Mouse (Mus musculus) liver, embryonic 15.5 days (tissue): ENCODE measurements around the gene Enkur. TPM values are rescaled to one million over a fixed set of nuclear protein-coding genes. Genes with fewer than 3 reads are reported as not detected.
"Not testable (repeated sequence)": the region's sequence is repeated elsewhere in the genome, so short reads cannot be mapped to it uniquely, and the experiment has no call there.

Source experiments
- ATAC-seq: fragments of 200-750 bp; cut with Nextera tagmentation; 2 replicates; pipeline ENCODE4 v1.8.0; 2017; ENCODE audit warnings: moderate number of reproducible peaks, mild to moderate bottlenecking, moderate library complexity; ENCODE audit not compliant: insufficient read depth
- H3K27ac ChIP-seq: fragments of 300-500 bp; sonication (generic); replicated peaks from 2 replicates; pipeline ENCODE4 v1.5.1; 2015; ENCODE audit warnings: mild to moderate bottlenecking, inconsistent platforms
- H3K27me3 ChIP-seq: fragments of 300-500 bp; sonication (generic); 2 replicates; pipeline ENCODE4 v1.6.1; 2015; ENCODE audit warnings: mild to moderate bottlenecking, inconsistent platforms
- H3K36me3 ChIP-seq: fragments of 300-500 bp; sonication (generic); replicated peaks from 2 replicates; pipeline ENCODE4 v1.6.1; 2015; ENCODE audit warnings: moderate library complexity, mild to moderate bottlenecking, inconsistent platforms
- H3K4me1 ChIP-seq: fragments of 300-500 bp; sonication (generic); replicated peaks from 2 replicates; pipeline ENCODE4 v1.6.1; 2015; ENCODE audit warnings: inconsistent platforms
- H3K4me2 ChIP-seq: fragments of 300-500 bp; sonication (generic); 2 replicates; pipeline ENCODE4 v1.6.1; 2015; ENCODE audit warnings: moderate library complexity, mild to moderate bottlenecking, inconsistent platforms
- H3K4me3 ChIP-seq: fragments of 300-500 bp; sonication (generic); replicated peaks from 2 replicates; pipeline ENCODE4 v1.5.1; 2015; ENCODE audit warnings: mild to moderate bottlenecking, inconsistent platforms
- H3K9ac ChIP-seq: fragments of 300-500 bp; sonication (generic); 2 replicates; pipeline ENCODE4 v1.6.1; 2015; ENCODE audit warnings: moderate library complexity, mild to moderate bottlenecking, inconsistent platforms
- H3K9me3 ChIP-seq: fragments of 300-500 bp; sonication (generic); replicated peaks from 2 replicates; pipeline ENCODE4 v1.6.1; 2016; ENCODE audit warnings: inconsistent platforms
- WGBS: fragments of 180-500 bp; shearing (Covaris S2); methylation state at CpG from one replicate; pipeline ENCODE4 v1.1.7; 2015; ENCODE audit warnings: mixed read lengths; ENCODE audit not compliant: insufficient replicate concordance; 5-methylcytosine and 5-hydroxymethylcytosine counted together
- polyA plus RNA-seq: library from polyadenylated mRNA; unstranded; fragments of >200 nt; fragmentation: Nextera tagmentation; extraction: Ambion mirVana; gene quantifications from 2 replicates; pipeline ENCODE4 v1.2.1, GENCODE M21; 2015

The Enkur gene
- polyA plus RNA-seq, result not detected in 2 replicates

DNA sequence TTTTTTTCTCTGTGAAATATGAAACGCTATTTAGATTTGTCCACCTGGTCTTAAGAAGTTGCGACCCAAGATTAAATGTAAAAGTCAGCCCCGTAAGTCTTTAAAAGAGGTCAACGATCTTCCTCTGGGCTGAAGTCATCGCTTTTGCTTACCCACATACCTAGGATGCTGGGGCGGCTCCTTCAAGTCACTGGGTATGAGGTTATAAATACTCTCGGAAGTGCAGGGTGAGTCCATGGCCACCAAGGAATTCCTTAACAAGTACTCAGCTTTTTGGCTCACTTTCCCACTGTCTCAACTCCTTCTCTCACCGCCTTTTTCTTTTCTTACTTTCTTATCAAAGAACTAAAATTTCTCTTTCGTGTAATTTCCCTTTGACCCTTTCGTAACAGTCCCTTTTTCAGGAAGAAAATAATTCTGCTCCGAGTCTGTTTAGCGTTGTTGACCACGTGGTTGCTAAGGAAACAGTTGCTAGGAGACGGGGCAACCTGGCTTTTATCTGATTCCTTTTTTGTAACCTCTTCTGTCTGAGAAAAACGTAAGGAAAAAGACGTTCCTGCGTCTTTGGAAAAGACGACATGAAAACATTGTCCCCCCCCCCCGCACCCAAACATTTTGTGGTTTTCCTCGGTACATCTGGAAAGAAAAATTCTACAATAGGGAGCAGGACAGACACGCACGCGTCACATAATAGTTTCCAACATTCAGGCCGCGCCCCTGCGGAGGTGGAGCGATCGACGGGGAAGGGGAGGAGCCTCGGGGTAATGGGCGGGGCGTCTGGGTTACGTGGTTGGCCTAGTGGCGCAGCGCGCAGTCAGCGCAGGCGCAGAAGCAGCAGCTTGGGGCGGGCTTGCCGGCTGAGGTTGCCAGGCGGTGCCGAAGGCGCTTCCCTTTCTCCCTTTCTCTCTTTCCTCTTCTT lies at the start of gene Enkur, which contains the start of gene Thnsl1:
TSS of gene Enkur (minus strand) at position 454 of the 919 bp plus-strand sequence.
TSS of gene Thnsl1 (plus strand) at position 813 of the 919 bp plus-strand sequence.
- ATAC-seq, result peak; percentile 96
- Histone ChIP-seq H3K36me3 (no peaks in the 10 kb centered on the region), H3K4me1 (peaks cover 14% of the 10 kb centered on the region), H3K27me3 (no peaks in the 10 kb centered on the region), H3K27ac (0 out of 2 replicates have a peak within 1 kb of the TSS, but pooled peaks have one; percentile 45), H3K9ac (peak within 1 kb of the TSS; percentile 61), H3K4me2 (peak within 1 kb of the TSS; percentile 89), H3K4me3 (peak within 1 kb of the TSS; percentile 70), H3K9me3 (no peaks in the 10 kb centered on the region)
- WGBS, result 3% methylated on average over 43 of the region's 43 CpGs

DNA sequence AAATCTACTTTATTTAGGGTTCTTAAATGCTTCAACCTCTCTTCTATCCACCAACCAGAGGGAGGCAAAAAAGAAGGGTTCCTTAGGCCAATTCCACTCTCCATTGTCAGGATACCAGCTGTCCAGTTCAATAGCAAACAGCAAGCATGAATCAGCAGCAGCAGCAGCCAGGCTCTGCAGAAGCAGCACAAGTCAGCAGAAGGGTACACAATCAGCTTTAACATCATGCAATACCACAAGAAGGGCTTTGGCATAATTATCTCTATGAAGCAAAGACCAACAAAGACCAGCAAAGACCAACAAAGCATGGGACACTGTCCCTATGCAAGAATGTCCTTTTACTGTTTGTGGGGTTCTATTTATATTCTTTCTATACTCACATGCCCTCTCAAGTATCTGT lies 49.1 kb upstream of the Enkur start:
- Histone ChIP-seq H3K9ac (no peak overlapping the region), H3K27ac (no peak overlapping the region), H3K4me3 (no peak overlapping the region), H3K4me1 (no peaks in the 10 kb centered on the region), H3K27me3 (no peaks in the 10 kb centered on the region), H3K9me3 (no peaks in the 10 kb centered on the region), H3K4me2 (no peak overlapping the region), H3K36me3 (no peaks in the 10 kb centered on the region)
- no peak for ATAC-seq

DNA sequence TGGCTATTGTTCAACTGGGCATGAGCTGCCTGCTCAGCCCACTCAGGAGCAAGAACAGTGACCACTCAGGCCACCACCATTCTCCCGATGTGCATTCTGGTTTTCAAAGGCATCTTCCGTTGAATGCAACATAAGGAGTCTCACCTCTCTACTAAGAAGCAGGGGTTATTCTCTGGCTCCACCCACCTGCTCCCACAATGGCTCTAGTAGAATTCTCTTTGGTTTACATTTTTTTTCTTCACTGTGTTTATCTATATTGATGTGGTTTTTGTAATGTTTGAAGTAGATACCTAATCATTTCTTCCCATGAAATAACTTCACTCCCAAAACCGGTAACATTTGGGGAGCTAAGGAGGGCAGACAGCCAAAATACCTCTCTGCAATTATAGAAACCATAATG lies 48.5 kb upstream of the Enkur start:
- Histone ChIP-seq H3K27me3 (no peaks in the 10 kb centered on the region), H3K27ac (no peak overlapping the region), H3K4me1 (no peaks in the 10 kb centered on the region), H3K9me3 (no peaks in the 10 kb centered on the region), H3K4me3 (no peak overlapping the region), H3K9ac (no peak overlapping the region), H3K36me3 (no peaks in the 10 kb centered on the region), H3K4me2 (no peak overlapping the region)
- WGBS, result 55% methylated on average over 3 of the region's 3 CpGs
- no peak for ATAC-seq

DNA sequence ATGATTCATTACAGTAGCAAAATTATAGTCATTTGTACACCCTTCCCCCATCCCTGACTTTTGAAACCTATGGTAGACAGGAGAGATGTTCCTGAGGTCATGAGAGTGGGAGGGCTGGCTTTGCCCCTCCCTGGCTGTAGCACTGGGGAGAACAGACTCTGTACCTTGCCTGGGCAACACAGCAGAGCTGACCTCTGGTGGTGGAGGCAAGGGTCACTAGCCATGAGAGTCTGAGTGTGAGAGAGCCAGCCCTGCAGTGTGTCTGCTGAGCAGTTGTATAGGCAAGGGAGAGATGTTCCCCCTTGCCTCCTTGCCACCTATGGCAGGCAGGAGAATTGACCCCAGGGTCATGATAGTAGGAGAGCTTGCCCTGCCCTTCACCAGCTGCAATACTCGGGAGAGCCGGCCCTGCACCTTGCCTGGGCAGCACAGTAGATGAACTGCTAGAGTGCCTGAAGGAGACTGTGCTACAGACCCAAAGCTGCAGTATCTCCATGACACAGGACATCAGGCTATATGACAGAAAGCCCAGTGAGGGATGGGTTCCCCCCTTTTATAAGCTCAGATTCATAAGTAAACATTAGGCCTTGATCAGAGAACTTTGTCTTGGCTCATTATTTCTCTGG lies 40.4 kb upstream of the Enkur start:
- 43% methylated on average over 2 of the region's 2 CpGs for WGBS
- no peak overlapping the region for H3K4me2 ChIP-seq
- H3K9me3 ChIP-seq, result no peaks in the 10 kb centered on the region
- H3K27me3 ChIP-seq, result no peaks in the 10 kb centered on the region
- H3K9ac ChIP-seq, result no peak overlapping the region
- H3K4me1 ChIP-seq, result no peaks in the 10 kb centered on the region
- ATAC-seq, result peak; percentile 93
- H3K27ac ChIP-seq, result no peak overlapping the region
- H3K4me3 ChIP-seq, result no peak overlapping the region
- no peaks in the 10 kb centered on the region for H3K36me3 ChIP-seq

DNA sequence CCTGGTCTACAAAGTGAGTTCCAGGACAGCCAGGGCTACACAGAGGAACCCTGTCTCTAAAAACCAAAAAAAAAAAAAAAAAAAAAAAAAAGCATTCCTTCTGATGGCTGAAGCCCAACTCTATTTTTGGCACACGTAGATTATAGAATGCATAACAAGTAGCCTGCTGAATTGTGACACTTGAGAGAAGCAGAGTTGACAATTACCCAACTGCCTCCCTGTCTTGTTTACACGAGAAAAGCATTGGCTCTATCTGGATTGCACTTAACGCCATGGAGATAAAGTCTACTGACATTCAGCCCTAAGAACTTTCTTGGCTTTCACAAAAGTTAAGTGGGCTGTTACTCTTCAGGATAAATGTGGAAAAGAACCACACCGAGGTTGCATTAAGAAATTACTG lies 39.8 kb upstream of the Enkur start:
- Histone ChIP-seq H3K9ac (no peak overlapping the region), H3K9me3 (no peaks in the 10 kb centered on the region), H3K4me2 (no peak overlapping the region), H3K36me3 (no peaks in the 10 kb centered on the region), H3K27me3 (no peaks in the 10 kb centered on the region), H3K27ac (no peak overlapping the region), H3K4me1 (no peaks in the 10 kb centered on the region), H3K4me3 (no peak overlapping the region)
- no peak for ATAC-seq
- WGBS, result 50% methylated on average over 4 of the region's 4 CpGs

DNA sequence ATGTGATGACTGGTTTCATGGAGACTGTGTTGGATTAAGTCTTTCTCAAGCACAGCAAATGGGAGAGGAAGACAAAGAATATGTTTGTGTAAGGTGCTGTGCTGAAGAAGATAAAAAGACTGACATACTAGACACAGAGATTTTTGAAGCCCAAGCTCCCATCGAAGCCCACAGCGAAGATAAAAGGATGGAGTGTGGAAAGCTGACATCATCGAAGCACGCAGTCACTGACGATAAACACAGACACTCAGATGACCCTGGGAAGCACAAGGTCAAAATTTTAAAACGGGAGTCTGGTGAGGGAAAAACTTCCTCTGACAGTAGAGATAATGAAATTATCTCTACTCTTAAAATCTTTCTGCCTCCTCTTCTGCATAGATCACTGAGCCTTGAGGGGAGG lies 38.9 kb upstream of the Enkur start:
- H3K4me3 ChIP-seq, H3K36me3 ChIP-seq, H3K9me3 ChIP-seq, H3K4me1 ChIP-seq, H3K9ac ChIP-seq, H3K27ac ChIP-seq, ATAC-seq, H3K4me2 ChIP-seq, H3K27me3 ChIP-seq: not testable (repeated sequence)
- 50% methylated on average over 4 of the region's 6 CpGs for WGBS

DNA sequence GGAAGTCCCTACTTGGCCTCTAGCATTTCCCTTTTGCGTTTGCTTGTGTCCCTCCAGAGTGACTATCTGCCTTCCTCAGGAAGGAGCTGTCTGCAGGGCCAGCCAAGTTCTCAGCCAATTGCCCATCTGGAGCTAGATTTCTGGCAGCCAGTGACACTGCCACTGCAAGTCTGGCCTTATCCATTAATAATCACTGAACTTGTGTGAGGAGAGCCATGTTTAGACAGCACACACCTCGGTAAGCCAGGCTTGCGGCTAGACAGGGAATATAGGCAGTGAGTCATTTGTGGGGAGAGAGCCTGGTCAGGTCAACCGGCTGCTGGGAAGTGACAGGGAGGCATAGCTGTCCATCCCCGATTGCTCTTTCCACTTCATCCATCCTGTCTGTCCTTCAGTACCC lies 31.7 kb upstream of the Enkur start:
- Histone ChIP-seq H3K9ac (no peak overlapping the region), H3K27ac (no peak overlapping the region), H3K36me3 (no peaks in the 10 kb centered on the region), H3K27me3 (no peaks in the 10 kb centered on the region), H3K4me2 (no peak overlapping the region), H3K4me1 (peaks cover 21% of the 10 kb centered on the region), H3K4me3 (no peak overlapping the region), H3K9me3 (no peaks in the 10 kb centered on the region)
- ATAC-seq, result no peak
- 25% methylated on average over 5 of the region's 5 CpGs for WGBS

DNA sequence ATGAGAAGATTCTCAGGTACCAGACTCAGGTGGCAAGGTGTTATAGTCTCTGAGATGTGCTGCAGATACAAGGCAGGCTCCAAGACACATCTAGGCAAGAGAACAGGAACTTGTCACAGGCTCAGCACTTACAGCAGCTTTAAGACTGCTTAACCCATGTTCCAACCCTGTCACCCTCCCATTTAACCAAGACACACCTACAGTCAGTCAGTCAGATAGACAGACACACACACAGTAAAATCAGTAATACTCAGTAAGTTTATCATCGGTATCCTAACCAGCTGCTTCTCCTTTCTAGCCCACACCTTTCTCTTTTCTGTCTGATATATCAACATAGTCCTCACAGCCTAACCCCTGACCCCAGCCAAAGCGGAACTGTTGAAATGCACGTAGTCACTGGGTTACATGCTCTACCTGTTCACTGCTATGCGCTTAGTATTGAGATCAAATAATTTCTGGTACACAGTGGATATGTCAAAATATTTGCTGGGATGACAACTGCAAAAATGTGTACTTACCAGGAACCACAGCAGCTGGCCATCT lies 30.8 kb upstream of the Enkur start:
- H3K36me3 ChIP-seq, result no peaks in the 10 kb centered on the region
- H3K9me3 ChIP-seq, result no peaks in the 10 kb centered on the region
- no peaks in the 10 kb centered on the region for H3K27me3 ChIP-seq
- WGBS, result 50% methylated on average over 4 of the region's 4 CpGs
- H3K4me3 ChIP-seq, result no peak overlapping the region
- no peak overlapping the region for H3K4me2 ChIP-seq
- H3K4me1 ChIP-seq, result peaks cover 21% of the 10 kb centered on the region
- ATAC-seq, result peak; percentile 67
- no peak overlapping the region for H3K9ac ChIP-seq
- H3K27ac ChIP-seq, result no peak overlapping the region

DNA sequence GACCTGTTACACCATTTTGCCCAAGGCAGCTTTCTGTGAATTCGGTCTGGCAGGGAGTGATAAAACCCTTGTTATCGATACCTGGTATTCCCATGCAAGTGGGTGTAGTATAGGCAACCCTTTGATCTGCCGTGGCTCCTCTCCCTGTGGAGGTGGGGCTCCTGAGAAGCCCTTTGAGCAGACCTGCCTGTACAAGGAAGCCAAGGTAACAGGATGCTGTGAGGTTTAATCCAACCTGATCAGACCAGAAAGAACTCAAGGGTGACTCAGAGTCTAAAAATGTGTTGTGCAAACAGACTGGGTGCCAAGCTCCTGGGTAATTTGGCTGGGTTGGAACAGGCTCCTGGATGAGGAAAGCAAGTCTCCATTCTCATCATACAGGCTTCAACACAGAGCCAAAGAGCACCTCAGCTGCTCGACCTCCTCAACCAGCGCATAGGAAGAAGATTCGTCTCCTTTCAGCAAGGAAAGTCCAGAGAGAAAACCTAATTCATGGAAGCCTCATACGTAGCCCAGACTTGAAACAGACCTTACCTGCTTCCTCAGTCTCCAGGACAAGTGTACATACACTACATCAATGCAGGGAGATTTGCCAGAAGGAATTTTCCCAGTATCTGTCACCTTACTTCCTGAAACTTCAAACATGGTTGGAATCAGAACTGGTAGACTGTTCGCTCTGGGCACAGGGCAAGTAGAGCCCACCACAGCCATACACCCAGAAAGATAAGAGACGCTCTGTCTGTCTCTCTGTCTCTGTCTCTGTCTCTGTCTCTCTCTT lies 29.9 kb upstream of the Enkur start:
- H3K4me2 ChIP-seq, result no peak overlapping the region
- H3K27me3 ChIP-seq, result no peaks in the 10 kb centered on the region
- no peak overlapping the region for H3K27ac ChIP-seq

DNA sequence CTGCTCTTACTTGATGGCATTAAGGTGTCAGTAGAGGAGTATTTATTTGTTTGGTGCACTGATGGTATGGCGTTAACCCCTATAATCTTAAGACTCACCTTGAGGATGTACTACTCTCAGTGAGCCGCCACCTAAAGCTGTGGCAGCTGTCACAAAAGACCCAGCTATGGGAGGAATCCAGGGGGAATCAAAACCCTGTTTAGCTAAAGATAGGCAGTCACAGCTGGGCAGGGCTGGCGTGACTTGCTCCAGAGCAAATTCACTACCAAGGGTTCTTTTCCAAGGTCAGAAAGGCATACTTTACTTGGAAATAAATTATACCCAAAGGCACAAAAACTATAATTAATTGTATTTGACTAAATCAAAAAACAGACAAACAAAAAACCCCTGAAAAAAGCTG lies 26.0 kb upstream of the Enkur start:
- H3K4me2 ChIP-seq, result no peak overlapping the region
- H3K36me3 ChIP-seq, result no peaks in the 10 kb centered on the region
- peaks cover 19% of the 10 kb centered on the region for H3K4me1 ChIP-seq
- ATAC-seq, result no peak
- no peak overlapping the region for H3K27ac ChIP-seq
- H3K9ac ChIP-seq, result no peak overlapping the region
- WGBS, result 60% methylated on average over 3 of the region's 3 CpGs
- H3K27me3 ChIP-seq, result no peaks in the 10 kb centered on the region
- H3K4me3 ChIP-seq, result no peak overlapping the region
- no peaks in the 10 kb centered on the region for H3K9me3 ChIP-seq

More for the DNA sequence above, 29.9 kb upstream of the Enkur start:
- no peak overlapping the region for H3K9ac ChIP-seq
- no peaks in the 10 kb centered on the region for H3K36me3 ChIP-seq
- 46% methylated on average over 9 of the region's 9 CpGs for WGBS
- H3K4me3 ChIP-seq, result no peak overlapping the region
- peaks cover 21% of the 10 kb centered on the region for H3K4me1 ChIP-seq
- H3K9me3 ChIP-seq, result no peaks in the 10 kb centered on the region
- ATAC-seq, result peak; percentile 76

DNA sequence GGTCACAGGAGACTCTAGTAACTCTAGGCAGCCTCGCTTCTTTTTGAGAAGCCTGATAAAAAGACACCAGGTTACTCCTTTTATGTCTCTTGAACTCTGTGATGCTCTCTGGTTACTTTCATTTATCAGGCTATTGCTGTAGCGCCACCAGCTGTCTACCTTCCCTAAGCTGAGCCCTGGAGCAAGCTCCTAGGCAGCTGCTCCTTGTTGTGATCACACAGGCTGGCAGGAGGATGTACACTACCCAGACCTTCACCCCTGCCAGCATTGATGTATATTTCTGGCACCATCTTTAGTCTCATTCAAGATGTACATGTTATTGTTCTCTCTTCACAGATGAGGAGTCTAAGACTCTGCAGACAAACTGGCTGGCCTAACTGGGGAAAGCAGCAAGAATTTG lies 25.1 kb upstream of the Enkur start:
- WGBS, result 48% methylated on average over 2 of the region's 2 CpGs
- peaks cover 11% of the 10 kb centered on the region for H3K4me1 ChIP-seq
- H3K4me3 ChIP-seq, result no peak overlapping the region
- H3K27ac ChIP-seq, result no peak overlapping the region
- no peaks in the 10 kb centered on the region for H3K36me3 ChIP-seq
- H3K9me3 ChIP-seq, result no peaks in the 10 kb centered on the region
- no peaks in the 10 kb centered on the region for H3K27me3 ChIP-seq
- no peak overlapping the region for H3K4me2 ChIP-seq
- no peak overlapping the region for H3K9ac ChIP-seq
- no peak for ATAC-seq
